Mouse (Mus musculus): ENCODE measurements around the gene Pabpn1l.

DNA sequence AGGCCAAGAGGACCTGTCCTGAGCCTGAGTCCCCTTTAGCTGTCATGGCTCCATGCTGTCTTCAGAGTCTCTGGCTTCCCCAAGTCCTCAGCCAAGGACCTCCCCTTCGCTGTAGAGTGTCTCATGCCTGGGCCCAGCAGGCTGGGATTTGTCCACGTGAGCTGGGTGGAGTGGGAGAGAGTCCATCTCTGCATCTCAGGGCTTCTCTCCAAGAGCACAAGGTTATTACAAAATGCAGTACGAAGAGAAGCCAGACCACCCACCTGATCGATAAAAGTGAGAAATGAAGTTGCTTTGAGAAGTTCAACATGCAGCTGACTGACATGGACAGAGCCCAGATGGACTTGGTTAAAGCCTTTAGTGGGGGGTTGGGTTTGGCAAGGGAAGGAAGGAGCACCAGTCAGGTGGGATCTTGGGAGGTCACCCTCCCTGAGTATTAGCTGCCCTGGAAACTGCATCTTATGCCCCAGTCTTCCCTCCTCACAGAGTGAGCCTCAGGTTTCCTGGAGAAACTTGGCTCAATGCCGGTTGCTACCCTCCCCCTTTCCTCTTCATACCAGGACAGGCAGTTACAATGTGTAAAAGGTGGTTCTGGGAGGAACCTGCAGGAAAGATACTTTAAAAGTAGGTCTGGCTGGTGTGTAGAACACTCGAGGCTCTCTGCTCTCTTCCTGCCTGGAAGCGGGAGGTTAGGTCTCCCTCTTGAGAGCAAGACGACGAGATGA is 6.2 kb downstream of the Pabpn1l start:
- no peak for TF ChIP-seq CTCF (IDR thresholded peaks at IDR 0.05; ENCODE audit: low read depth, low read length)
- no peak for TF ChIP-seq POLR2A (IDR thresholded peaks at IDR 0.05; ENCODE audit: borderline replicate concordance, low read depth, low read length)
